In genomic region chr16:84802217-84802616, GRCm38 (mm10) we compare ENCODE assay signal across 10 mouse cellular contexts. TPM values are rescaled to one million over a fixed set of nuclear protein-coding genes. Genes with fewer than 3 reads are reported as not detected.
A peak's percentile ranks its signal among the peaks of the same experiment; 100 is the strongest.
DNase-seq lines count a peak whose midpoint lies in the region; ATAC-seq and TF ChIP-seq lines count a peak whose summit lies in the region.
"Had no signal": no experiment of that assay in that cellular context is flagged by ENCODE, and none has a peak within 500 bp of the region (broad histone marks: within the 10 kb centered on the region; RNA-seq: fewer than 3 reads in every experiment).

No protein-coding gene starts in this region.

- no peak overlapping the region for H3K4me3 ChIP-seq in heart, embryonic 16.5 days (ENCODE audit: low read length)
- H3K4me3 ChIP-seq in lung, embryonic 14.5 days (ENCODE audit: low read depth, low read length), result no peak overlapping the region
- H3K4me3 ChIP-seq in midbrain, postnatal 0 days (ENCODE audit: low read depth, low read length), result no peak overlapping the region
- H3K4me3 ChIP-seq: embryonic facial prominence, embryonic 13.5 days; liver, embryonic 13.5 days had no signal

- H3K9me3 ChIP-seq in heart, embryonic 16.5 days (replicated peaks; ENCODE audit: control insufficient read depth, low read length), result no peaks in the 10 kb centered on the region
- no peaks in the 10 kb centered on the region for H3K9me3 ChIP-seq in lung, embryonic 14.5 days (ENCODE audit: low read depth, low read length)
- no peaks in the 10 kb centered on the region for H3K9me3 ChIP-seq in midbrain, postnatal 0 days (ENCODE audit: low read length)
- H3K9me3 ChIP-seq: embryonic facial prominence, embryonic 13.5 days; liver, embryonic 13.5 days had no signal

- H3K27ac ChIP-seq in heart, embryonic 16.5 days (ENCODE audit: low read length), result peak overlapping the region; percentile 25; the same call in 1 of the 2 replicates
- H3K27ac ChIP-seq in lung, embryonic 14.5 days (ENCODE audit: low read depth), result no peak overlapping the region
- H3K27ac ChIP-seq in midbrain, postnatal 0 days (ENCODE audit: low read depth, low read length), result no peak overlapping the region
- H3K27ac ChIP-seq: embryonic facial prominence, embryonic 13.5 days; liver, embryonic 13.5 days had no signal

- no peak for TF ChIP-seq CTCF in lung, embryonic 14.5 days (IDR thresholded peaks at IDR 0.05; ENCODE audit: low read depth)
- no peak for TF ChIP-seq CTCF in midbrain, postnatal 0 days (IDR thresholded peaks at IDR 0.05)

- peak; percentile 48 for DNase-seq in layer of hippocampus, adult 11-12 months (ENCODE audit: low spot score)
- DNase-seq in layer of hippocampus, adult 9-10 months (ENCODE audit: low spot score), result no peak
- peak; percentile 69 for DNase-seq in adrenal gland, postnatal 14 days
- DNase-seq in lung, embryonic 14.5 days, result peak; percentile 70
- no peak for DNase-seq in embryo, embryonic 11 days
- DNase-seq in thymus, postnatal 14 days, result no peak
- no peak for DNase-seq in midbrain, postnatal 0 days (ENCODE audit: low spot score)
- DNase-seq: liver, embryonic 13.5 days had no signal

- H3K36me3 ChIP-seq in heart, embryonic 16.5 days (ENCODE audit: control insufficient read depth, insufficient read depth), result no peaks in the 10 kb centered on the region
- H3K36me3 ChIP-seq in lung, embryonic 14.5 days (ENCODE audit: insufficient read depth), result no peaks in the 10 kb centered on the region
- H3K36me3 ChIP-seq in midbrain, postnatal 0 days (ENCODE audit: insufficient read depth, low read length), result no peaks in the 10 kb centered on the region
- H3K36me3 ChIP-seq: embryonic facial prominence, embryonic 13.5 days; liver, embryonic 13.5 days had no signal

- H3K4me2 ChIP-seq in heart, embryonic 16.5 days (ENCODE audit: low read depth, low read length), result no peak overlapping the region
- H3K4me2 ChIP-seq in lung, embryonic 14.5 days, result no peak overlapping the region
- H3K4me2 ChIP-seq in midbrain, postnatal 0 days (ENCODE audit: low read depth, low read length, poor library complexity, severe bottlenecking), result no peak overlapping the region
- H3K4me2 ChIP-seq: embryonic facial prominence, embryonic 13.5 days; liver, embryonic 13.5 days had no signal

- 32% methylated on average over 6 of the region's 6 CpGs for WGBS in heart, embryonic 16.5 days
- 43% methylated on average over 6 of the region's 6 CpGs for WGBS in lung, embryonic 14.5 days
- 75% methylated on average over 6 of the region's 6 CpGs for WGBS in midbrain, postnatal 0 days

- H3K27me3 ChIP-seq in heart, embryonic 16.5 days (ENCODE audit: control insufficient read depth, insufficient read depth, low read length), result no peaks in the 10 kb centered on the region
- no peaks in the 10 kb centered on the region for H3K27me3 ChIP-seq in lung, embryonic 14.5 days (ENCODE audit: insufficient read depth, low read length)
- H3K27me3 ChIP-seq in midbrain, postnatal 0 days (ENCODE audit: insufficient read depth, low read length), result no peaks in the 10 kb centered on the region
- H3K27me3 ChIP-seq: embryonic facial prominence, embryonic 13.5 days; liver, embryonic 13.5 days had no signal

- H3K4me1 ChIP-seq in heart, embryonic 16.5 days (ENCODE audit: control insufficient read depth, insufficient read depth, low read length), result 0 out of 2 replicates have a peak, but pooled peaks cover 3% of the 10 kb centered on the region
- H3K4me1 ChIP-seq in lung, embryonic 14.5 days (ENCODE audit: insufficient read depth), result no peaks in the 10 kb centered on the region
- no peaks in the 10 kb centered on the region for H3K4me1 ChIP-seq in midbrain, postnatal 0 days (ENCODE audit: insufficient read depth, low read length)
- H3K4me1 ChIP-seq: embryonic facial prominence, embryonic 13.5 days; liver, embryonic 13.5 days had no signal

- peak; percentile 23; the same call in 1 of the 2 replicates for ATAC-seq in heart, embryonic 16.5 days (replicated peaks; ENCODE audit: extremely low read depth, insufficient read depth, low FRiP score)
- peak; percentile 56; the same call in 1 of the 2 replicates for ATAC-seq in lung, embryonic 14.5 days (ENCODE audit: insufficient read depth)
- ATAC-seq in midbrain, postnatal 0 days (ENCODE audit: low FRiP score), result no peak

- no peak overlapping the region for H3K9ac ChIP-seq in heart, embryonic 16.5 days (ENCODE audit: low read length)
- no peak overlapping the region for H3K9ac ChIP-seq in lung, embryonic 14.5 days
- no peak overlapping the region for H3K9ac ChIP-seq in midbrain, postnatal 0 days (replicated peaks; ENCODE audit: low read length, poor library complexity, severe bottlenecking)
- H3K9ac ChIP-seq: embryonic facial prominence, embryonic 13.5 days; liver, embryonic 13.5 days had no signal

RNA-seq across cellular contexts. Expression of gene Jam2, which starts 28.3 kb away (rescaled TPM):
- 21.2 and 24.2 TPM in 2 replicates for total RNA-seq in adrenal gland, postnatal 14 days (2021)
- 8.5 and 9.8 TPM in 2 replicates for polyA plus RNA-seq in heart, embryonic 16.5 days (2015; fragmentation: Nextera tagmentation; extraction: Ambion mirVana)
- 12.4 and 14.9 TPM in 2 replicates for polyA plus RNA-seq in lung, embryonic 14.5 days (2014; fragmentation: Nextera tagmentation; extraction: Ambion mirVana)
- total RNA-seq in midbrain, postnatal 0 days (2014; rRNA removed), result 26.8 and 29.3 TPM in 2 replicates
- polyA plus RNA-seq in midbrain, postnatal 0 days (2015; fragmentation: Nextera tagmentation; extraction: Ambion mirVana), result 20.8 and 21.8 TPM in 2 replicates

RNA-seq across cellular contexts. Expression of gene Gabpa, which starts 32.5 kb away (rescaled TPM):
- 55.0 and 59.0 TPM in 2 replicates for total RNA-seq in adrenal gland, postnatal 14 days (2021)
- 33.5 and 35.7 TPM in 2 replicates for polyA plus RNA-seq in heart, embryonic 16.5 days (2015; fragmentation: Nextera tagmentation; extraction: Ambion mirVana)
- 47.4 and 47.5 TPM in 2 replicates for polyA plus RNA-seq in lung, embryonic 14.5 days (2014; fragmentation: Nextera tagmentation; extraction: Ambion mirVana)
- 17.9 and 22.6 TPM in 2 replicates for total RNA-seq in midbrain, postnatal 0 days (2014; rRNA removed)
- 7.8 and 8.5 TPM in 2 replicates for polyA plus RNA-seq in midbrain, postnatal 0 days (2015; fragmentation: Nextera tagmentation; extraction: Ambion mirVana)

RNA-seq across cellular contexts. Expression of gene Atp5j, which starts 33.2 kb away (rescaled TPM):
- total RNA-seq in adrenal gland, postnatal 14 days (2021), result 415 and 429 TPM in 2 replicates
- polyA plus RNA-seq in heart, embryonic 16.5 days (2015; fragmentation: Nextera tagmentation; extraction: Ambion mirVana), result 1,680 and 1,769 TPM in 2 replicates
- polyA plus RNA-seq in lung, embryonic 14.5 days (2014; fragmentation: Nextera tagmentation; extraction: Ambion mirVana), result 842 and 905 TPM in 2 replicates
- 124 and 125 TPM in 2 replicates for total RNA-seq in midbrain, postnatal 0 days (2014; rRNA removed)
- polyA plus RNA-seq in midbrain, postnatal 0 days (2015; fragmentation: Nextera tagmentation; extraction: Ambion mirVana), result 880 and 907 TPM in 2 replicates

Comparison
In these comparisons a context has a peak if more than half of its experiments do, and no peak if none do; other contexts are left out.
1. DNase-seq: peak in layer of hippocampus, adult 11-12 months (single experiment), adrenal gland, postnatal 14 days (single experiment) and lung, embryonic 14.5 days (single experiment); none in layer of hippocampus, adult 9-10 months (single experiment), embryo, embryonic 11 days (single experiment), thymus, postnatal 14 days (single experiment) and midbrain, postnatal 0 days (single experiment).